Mouse (Mus musculus) ovary, postnatal 14 days (tissue): ENCODE results near the gene Kif17.
"Not testable (repeated sequence)": the region's sequence is repeated elsewhere in the genome, so short reads cannot be mapped to it uniquely, and the experiment has no call there.

ENCODE experiments used
- DNase-seq: peaks from one replicate; pipeline ENCODE4 v3.0.0; 2022; ENCODE audit warnings: low spot score

The Kif17 gene

DNA sequence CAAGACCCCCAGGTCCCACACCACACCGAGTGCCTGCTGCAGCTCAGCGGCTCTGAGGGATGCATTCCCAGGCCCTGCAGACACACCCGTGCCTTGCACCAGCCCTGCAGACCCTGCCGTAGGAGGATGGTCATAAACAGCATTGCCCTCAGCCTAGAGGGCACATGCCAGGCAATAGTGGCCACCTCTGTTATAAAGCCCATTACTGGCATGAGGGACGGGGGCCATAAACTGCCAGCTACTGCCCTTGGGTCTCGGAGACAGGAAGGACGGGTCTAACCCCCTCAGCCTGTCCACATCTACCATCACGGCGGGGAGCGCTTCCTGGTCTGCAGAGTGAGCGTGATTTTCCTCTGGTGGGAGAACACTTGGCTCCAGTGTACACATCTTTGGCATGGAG is 62.8 kb downstream of the Kif17 start:
- no peak for DNase-seq

- no peak for DNase-seq
These were observed 63.6 kb downstream of the Kif17 start for GRCm38 (mm10) chr4:138313795-138314194.

DNA sequence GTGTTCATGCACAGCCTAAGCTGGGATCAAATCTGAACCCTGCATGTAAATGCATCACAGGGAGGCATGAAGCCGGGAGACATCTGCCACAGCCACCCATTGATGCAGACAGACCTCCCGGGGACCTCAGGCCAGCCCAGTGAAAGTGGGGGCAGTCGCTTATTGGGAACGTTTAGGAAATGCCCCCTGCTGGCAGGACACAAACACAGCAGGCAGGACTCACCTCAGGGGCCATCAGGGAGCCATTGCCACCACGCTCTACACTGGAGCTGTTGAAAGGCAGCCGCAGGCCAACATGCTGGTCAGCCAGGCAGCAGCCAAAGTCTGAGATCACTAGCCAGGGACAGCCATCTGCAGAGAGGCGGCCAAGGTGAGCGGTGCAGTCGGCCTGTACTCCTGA is 65.5 kb downstream of the Kif17 start:
- no peak for DNase-seq

DNA sequence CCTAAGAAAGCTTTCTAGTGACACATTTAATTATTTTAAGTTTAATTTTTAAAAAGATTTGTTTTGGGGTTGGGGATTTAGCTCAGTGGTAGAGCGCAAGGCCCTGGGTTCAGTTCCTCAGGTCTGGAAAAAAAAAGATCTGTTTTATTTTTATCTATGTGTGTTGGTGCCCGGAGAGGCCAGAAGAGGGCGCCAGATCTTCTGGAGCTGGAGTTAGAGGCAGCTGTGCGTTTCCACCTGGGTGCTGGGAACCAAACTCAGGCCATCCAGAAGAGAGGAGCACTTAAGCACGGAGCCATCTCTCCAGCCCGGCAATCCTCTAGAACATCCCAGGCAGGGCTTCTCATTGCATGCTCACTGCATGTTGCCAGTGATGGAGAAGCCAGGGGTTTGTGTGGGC is 66.1 kb downstream of the Kif17 start:
- DNase-seq: no peak

GRCm38 (mm10) chr4:138318509-138319266 is 68.5 kb downstream of the Kif17 start:
- peak; percentile 45 for DNase-seq

GRCm38 (mm10) chr4:138319508-138319907 is 69.3 kb downstream of the Kif17 start:
- peak; percentile 87 for DNase-seq

DNA sequence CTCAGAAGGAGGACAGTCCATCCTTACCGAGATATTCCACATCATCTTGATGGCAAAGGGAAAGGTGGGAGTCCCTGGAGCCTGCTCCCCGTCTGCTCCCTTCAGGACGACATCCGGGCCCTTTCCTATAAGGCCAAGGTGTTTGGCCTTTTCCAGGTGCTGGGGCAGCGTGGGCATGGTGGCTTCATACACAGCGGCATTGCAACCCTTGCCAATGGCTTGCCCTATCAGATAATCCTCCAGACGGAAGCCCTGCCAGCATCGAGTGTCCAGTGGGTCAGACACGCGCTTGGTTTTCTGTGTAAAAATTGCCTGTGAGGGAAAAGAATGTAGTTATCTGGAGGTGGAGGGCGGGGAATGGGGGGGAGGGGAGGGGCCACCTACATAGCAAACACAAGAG is 70.5 kb downstream of the Kif17 start:
- no peak for DNase-seq

DNA sequence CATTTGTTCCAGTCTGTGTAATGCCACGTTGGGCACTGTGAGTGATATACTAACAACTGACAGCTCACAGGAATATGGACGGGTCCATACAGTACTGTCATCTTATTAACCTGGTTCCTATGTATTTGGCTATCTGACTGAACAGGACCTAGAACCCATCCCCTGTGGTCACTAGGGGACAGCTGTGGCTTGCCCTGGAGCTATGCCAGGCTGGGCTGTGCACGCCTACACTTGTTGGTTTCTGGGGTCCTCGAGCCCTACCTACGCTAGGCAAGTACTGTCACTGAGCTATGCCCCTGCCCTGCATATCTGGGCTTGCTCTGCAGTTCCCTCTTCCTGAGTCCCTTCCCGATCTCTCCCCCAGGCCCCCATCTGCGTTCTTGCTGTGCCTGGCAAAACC is 71.3 kb downstream of the Kif17 start:
- no peak for DNase-seq

- DNase-seq: no peak
These were observed 72.5 kb downstream of the Kif17 start for GRCm38 (mm10) chr4:138322692-138323091.

DNA sequence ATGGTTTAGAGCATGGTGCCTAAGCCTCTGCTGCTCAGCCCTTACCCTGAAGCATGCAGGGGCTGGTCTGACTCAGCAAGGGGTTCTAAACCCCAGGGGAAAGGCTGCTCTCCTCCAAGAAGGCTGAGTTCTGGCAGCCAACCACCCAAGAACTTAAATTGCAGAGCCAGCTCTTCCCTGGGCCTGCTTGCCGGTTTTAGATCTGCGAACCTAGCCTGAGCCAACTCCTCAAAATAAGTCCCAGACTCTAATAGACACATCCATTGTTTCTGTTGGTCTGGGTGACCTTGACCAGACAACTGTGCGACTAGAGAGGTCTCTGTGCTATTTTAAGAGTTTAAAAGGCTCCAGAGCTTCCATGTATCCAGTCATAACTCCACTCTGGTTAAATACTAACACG is 73.5 kb downstream of the Kif17 start:
- DNase-seq: no peak

DNA sequence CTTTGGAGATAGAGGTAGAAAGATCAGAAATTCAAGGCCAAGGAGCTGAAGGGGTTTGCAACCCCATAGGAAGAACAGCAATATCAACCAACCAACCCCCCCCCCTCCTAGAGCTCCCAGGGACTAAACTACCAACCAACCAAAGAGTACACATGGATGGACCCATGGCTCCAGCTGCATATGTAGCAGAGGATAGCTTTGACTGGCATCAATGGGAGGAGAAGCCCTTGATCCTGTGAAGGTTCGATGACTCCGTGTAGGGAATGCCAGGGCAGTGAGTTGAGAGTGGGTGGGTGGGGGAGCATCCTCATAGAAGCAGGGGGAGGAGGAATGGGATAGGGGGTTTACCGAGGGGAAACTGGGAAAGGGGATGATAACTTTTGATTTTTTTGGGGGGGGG is 74.2 kb downstream of the Kif17 start:
- no peak for DNase-seq

- DNase-seq: peak; percentile 95
These were observed 75.3 kb downstream of the Kif17 start for GRCm38 (mm10) chr4:138325466-138326076.

GRCm38 (mm10) chr4:138326077-138326695 is 76.0 kb downstream of the Kif17 start, which contains the start of gene Pink1:
Pink1 (minus strand) TSS chr4:138326307.
- DNase-seq: peak; percentile 87

DNA sequence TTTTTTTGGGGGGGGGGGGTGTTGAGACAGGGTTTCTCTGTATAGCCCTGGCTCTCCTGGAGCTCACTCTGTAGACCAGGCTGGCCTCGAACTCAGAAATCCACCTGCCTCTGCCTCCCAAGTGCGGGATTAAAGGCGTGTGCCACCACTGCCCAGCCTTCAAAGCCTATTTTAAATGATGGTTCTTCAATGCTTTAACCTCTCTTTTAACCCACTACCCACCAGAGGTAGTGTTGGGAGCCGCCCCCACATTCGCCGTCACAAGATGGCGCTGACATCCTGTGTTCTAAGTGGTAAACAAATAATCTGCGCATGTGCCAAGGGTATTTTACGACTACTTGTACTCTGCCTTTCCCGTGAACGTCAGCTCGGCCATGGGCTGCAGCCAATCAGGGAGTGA is 76.9 kb downstream of the Kif17 start:
- not testable (repeated sequence) for DNase-seq

DNA sequence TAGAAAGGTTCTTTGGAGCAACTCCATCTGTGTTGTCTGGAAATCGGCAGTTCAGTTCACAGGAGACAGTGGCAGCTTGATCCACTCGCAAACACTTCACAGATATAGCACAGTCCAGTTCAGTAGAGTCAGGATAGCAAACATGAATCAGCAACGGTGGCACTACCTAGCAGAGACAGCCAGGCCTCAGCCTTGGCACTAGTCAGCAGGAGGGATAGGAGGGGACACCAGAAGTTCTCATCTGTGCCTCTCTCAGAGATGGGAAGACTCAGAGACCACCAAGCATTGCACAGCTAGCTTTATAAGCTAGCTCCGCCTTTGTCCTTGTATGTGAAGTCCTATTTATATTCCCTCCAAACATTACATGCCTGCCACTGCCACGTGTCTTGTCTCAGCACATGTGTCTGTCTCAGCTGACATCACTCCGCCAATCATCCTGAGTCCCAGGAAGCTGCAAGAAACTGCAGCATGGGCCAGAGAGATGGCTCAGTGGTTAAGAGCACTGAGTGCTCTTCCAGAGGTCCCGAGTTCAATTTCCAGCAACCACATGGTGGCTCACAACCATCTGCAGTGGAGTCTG is 77.7 kb downstream of the Kif17 start:
- DNase-seq: no peak

- no peak for DNase-seq
These were observed 80.0 kb downstream of the Kif17 start for GRCm38 (mm10) chr4:138330264-138330671.

- DNase-seq: no peak
These were observed 81.4 kb downstream of the Kif17 start for GRCm38 (mm10) chr4:138331647-138332046.

DNA sequence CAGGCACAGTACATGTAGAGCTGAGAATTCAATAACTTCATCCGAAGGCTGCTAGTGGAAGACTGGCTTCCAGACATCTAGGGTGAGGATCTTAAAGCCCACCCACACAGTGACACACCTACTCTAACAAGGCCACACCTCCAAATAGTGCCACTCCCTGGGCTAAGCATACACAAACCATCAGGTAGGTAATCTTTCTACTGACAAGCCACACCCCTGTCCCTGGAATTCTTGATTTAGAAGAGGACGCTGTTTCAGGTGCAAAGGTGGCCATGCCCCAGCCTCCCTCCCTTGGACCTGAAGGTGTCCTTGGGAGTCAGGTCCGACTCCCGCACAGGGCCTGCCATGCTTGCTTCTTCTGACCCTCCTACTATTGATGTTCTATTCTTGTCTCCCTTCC is 82.9 kb downstream of the Kif17 start:
- DNase-seq: no peak

DNA sequence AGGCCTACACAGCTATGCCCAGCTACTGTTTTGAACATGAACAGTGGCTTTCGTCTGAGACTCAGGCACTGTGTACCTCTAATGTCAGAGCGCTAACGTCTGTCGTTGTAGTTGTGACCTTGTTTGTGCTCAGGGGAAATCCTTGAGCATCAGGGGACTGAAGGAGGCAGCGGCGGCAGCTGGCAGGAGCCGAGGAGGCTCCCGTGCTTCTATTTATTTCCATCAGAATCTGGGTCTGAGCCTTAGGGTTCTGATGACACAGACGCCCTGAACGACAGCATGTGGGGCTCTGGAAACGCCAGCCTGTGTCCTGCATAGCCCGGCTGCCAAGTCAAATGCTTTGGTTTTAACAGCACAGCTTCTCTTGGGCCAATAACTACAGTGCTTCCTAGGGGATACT is 84.8 kb downstream of the Kif17 start:
- no peak for DNase-seq

DNA sequence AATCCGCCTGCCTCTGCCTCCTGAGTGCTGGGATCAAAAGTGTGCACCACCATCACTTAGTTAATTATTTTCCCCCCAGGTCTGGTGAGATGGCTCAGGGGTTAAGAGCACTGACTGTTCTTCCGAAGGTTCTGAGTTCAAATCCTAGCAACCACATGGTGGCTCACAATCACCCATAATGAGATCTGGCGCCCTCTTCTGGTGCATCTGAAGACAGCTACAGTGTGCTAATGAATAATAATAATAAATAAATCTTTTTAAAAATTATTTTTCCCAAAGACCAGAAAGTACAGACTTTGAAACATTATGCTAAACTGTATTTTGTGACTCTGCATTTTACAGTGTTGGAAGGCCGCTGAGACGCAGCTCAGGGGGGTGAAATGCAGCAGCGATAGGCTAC is 85.4 kb downstream of the Kif17 start:
- DNase-seq: no peak

- DNase-seq: no peak
These were observed 86.6 kb downstream of the Kif17 start for GRCm38 (mm10) chr4:138336876-138337275.

DNA sequence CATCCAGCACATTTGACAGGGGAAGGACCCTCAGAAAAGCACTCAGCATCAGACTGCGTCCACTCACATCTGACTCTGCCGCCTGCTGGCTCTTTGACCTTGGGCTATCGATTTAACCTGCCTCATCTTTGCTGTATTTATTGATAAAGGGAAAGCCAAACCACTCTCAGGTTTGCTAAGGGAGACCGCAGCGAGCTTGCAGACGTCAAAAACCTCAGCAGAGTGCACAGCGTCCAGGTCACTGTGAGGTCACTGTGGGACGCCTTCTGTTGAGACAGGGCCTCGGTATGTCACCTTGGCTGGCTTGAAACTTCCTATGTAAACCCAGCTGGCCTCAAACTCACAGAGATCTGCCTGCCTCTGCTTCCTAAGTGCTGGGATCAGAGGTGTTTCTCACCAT is 87.1 kb downstream of the Kif17 start:
- DNase-seq: no peak

DNA sequence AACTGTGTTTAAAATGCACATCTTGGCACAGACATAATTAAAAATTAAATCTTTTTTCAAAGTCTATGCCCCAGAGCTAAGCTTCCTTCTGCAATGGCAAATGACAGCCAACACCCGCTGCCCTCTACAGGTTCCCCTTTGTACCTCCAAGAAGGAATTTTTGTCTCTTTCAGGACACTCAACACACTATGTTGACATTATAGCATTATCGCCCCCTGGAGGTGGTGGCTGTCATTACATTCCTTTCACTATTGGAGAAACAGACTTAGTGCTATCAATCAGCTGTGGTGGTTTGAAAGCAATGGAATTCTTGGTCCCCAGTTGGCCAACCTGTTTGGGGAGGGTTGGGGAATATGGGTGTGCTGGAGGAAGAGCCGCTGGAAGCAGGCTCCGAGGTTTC is 89.7 kb downstream of the Kif17 start:
- DNase-seq: no peak
